29 mouse cellular contexts compared by ENCODE assay signal in the genomic region with DNA sequence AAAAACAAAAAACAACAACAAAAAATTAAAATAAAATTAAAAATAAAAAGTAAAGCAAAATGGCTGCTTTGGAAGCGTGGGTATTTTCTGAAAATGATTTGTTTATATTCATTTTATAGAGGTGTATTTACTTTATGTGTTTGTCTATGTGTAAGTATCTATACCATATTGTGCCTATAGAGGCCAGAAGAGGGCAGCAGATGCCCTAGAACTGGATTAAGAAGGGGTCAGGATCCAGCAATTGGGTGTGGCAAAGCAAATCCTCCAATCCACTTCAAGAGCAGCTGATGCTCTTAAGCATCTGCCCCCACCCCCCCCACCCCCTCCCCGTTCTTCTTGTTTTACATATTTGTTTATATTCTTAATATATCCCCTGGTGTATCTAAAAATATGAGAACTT.
DNase-seq lines count a peak whose midpoint lies in the region; ATAC-seq and TF ChIP-seq lines count a peak whose summit lies in the region.
"Had no signal": no experiment of that assay in that cellular context is flagged by ENCODE, and none has a peak within 500 bp of the region (broad histone marks: within the 10 kb centered on the region; RNA-seq: fewer than 3 reads in every experiment).

No protein-coding gene starts in this region.

- H3K9ac ChIP-seq in forebrain, embryonic 12.5 days, result no peak overlapping the region
- H3K9ac ChIP-seq: embryonic facial prominence, embryonic 13.5 days; forebrain, embryonic 13.5 days; hindbrain, embryonic 13.5 days; intestine, embryonic 15.5 days had no signal

- DNase-seq in left cerebral cortex, adult 2 months (ENCODE audit: extremely low spot score in 1 of 2, low spot score in 2 of 2), result no peak
- DNase-seq in left cerebral cortex, adult 11 months (ENCODE audit: low spot score), result no peak
- DNase-seq in ES-CJ7 (ENCODE audit: low read depth, low spot score), result peak; percentile 57
- peak; percentile 64 for DNase-seq in R1 (ENCODE audit: low read depth, low spot score)
- no peak for DNase-seq in frontal cortex, adult 2 months (ENCODE audit: extremely low spot score in 1 of 2, low spot score in 1 of 2)
- DNase-seq: adrenal gland, adult 2 months; adrenal gland, postnatal 14 days; B cell, adult 2 months; cerebellum, adult 11-12 months; cerebellum, adult 8-10 months; cerebellum, postnatal 10 days; cerebellum, postnatal 36 days; embryo, embryonic 11 days; gastrocnemius, adult 2 months; gastrocnemius, postnatal 14 days; heart, adult 11 months; kidney, adult 11 months had no signal

- intact Hi-C loops in left cerebral cortex, adult 2 months (cut with DNase I), result loop anchor here (10.0 kb wide), 1 partner anchor 1053 kb away; no protein-coding TSS in a partner anchor

- H3K27ac ChIP-seq in left cerebral cortex, adult 2 months, result no peak overlapping the region
- H3K27ac ChIP-seq in forebrain, embryonic 12.5 days, result no peak overlapping the region
- H3K27ac ChIP-seq: embryonic facial prominence, embryonic 10.5 days; embryonic facial prominence, embryonic 13.5 days; forebrain, embryonic 13.5 days; gastrocnemius, adult 2 months; hindbrain, embryonic 13.5 days; intestine, embryonic 15.5 days had no signal

- H3K27me3 ChIP-seq in forebrain, embryonic 12.5 days, result no peaks in the 10 kb centered on the region
- H3K27me3 ChIP-seq: CH12.LX; embryonic facial prominence, embryonic 13.5 days; forebrain, embryonic 13.5 days; hindbrain, embryonic 13.5 days; intestine, embryonic 15.5 days had no signal

- ATAC-seq in forebrain, embryonic 12.5 days (ENCODE audit: low FRiP score), result no peak
- ATAC-seq: forebrain, embryonic 13.5 days; forebrain, embryonic 16.5 days; hindbrain, embryonic 16.5 days; intestine, embryonic 15.5 days had no signal

- H3K36me3 ChIP-seq in forebrain, embryonic 12.5 days (replicated peaks), result no peaks in the 10 kb centered on the region
- H3K36me3 ChIP-seq: embryonic facial prominence, embryonic 10.5 days; embryonic facial prominence, embryonic 13.5 days; G1E; hindbrain, embryonic 13.5 days; intestine, embryonic 15.5 days had no signal

- no peaks in the 10 kb centered on the region for H3K4me1 ChIP-seq in forebrain, embryonic 12.5 days
- H3K4me1 ChIP-seq: embryonic facial prominence, embryonic 10.5 days; embryonic facial prominence, embryonic 13.5 days; hindbrain, embryonic 13.5 days; intestine, embryonic 15.5 days had no signal

- 88% methylated on average over 2 of the region's 2 CpGs for WGBS in forebrain, embryonic 12.5 days

- TF ChIP-seq CTCF in left cerebral cortex, adult 2 months (IDR thresholded peaks at IDR 0.05), result peak; percentile 1; the same call in 1 of the 2 replicates

- H3K9me3 ChIP-seq in forebrain, embryonic 12.5 days, result no peaks in the 10 kb centered on the region
- H3K9me3 ChIP-seq: embryonic facial prominence, embryonic 10.5 days; embryonic facial prominence, embryonic 13.5 days; forebrain, embryonic 13.5 days; G1E; hindbrain, embryonic 13.5 days; intestine, embryonic 15.5 days had no signal

- H3K4me3 ChIP-seq in left cerebral cortex, adult 2 months, result no peak overlapping the region
- H3K4me3 ChIP-seq in forebrain, embryonic 12.5 days (replicated peaks), result no peak overlapping the region
- H3K4me3 ChIP-seq: embryonic facial prominence, embryonic 10.5 days; embryonic facial prominence, embryonic 13.5 days; erythroblast, embryonic 14.5 days; forebrain, embryonic 13.5 days; gastrocnemius, adult 2 months; hindbrain, embryonic 13.5 days; intestine, embryonic 15.5 days had no signal

- H3K4me2 ChIP-seq in forebrain, embryonic 12.5 days, result no peak overlapping the region
- H3K4me2 ChIP-seq: embryonic facial prominence, embryonic 13.5 days; forebrain, embryonic 13.5 days; heart, embryonic 11.5 days; hindbrain, embryonic 13.5 days; intestine, embryonic 15.5 days had no signal

Comparison
In these comparisons a context has a peak if more than half of its experiments do, and no peak if none do; other contexts are left out.
1. DNase-seq: peak in ES-CJ7 (single experiment) and R1 (single experiment); none in left cerebral cortex, adult 2 months (0 of 2), left cerebral cortex, adult 11 months (single experiment) and frontal cortex, adult 2 months (0 of 2).